Mouse (Mus musculus): ENCODE measurements at regions not wholly inside any gene's neighbourhood (a gene's known extent, or its start where the extent isn't known, plus 50 kb on each side); places are given as distances from the start of the nearest gene placed in this dataset.
A peak's percentile ranks its signal among the peaks of the same experiment; 100 is the strongest.

DNA sequence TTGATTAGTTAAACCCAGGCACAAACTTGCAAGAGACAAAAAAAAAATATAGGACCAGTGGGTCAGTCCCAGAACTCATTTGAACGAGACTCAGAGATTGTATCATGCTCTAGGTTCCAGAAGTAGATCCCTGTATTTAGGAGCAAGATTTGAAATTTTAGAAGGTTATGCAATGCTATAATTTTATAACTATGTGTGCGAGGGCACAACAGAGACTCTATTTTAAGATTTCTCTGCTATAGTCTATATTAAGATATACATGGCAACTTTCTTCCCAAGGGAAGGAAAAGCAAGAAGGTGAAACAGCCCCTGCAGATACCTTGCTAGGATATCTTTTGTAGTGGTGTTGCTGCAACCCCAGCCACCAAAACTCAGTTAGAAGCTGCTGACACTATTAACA lies 55.7 kb downstream of the Otor start:
- 87% methylated on average over 2 of the region's 2 CpGs for WGBS
- Histone ChIP-seq H3K4me2 (no peak overlapping the region), H3K9me3 (no peaks in the 10 kb centered on the region), H3K9ac (no peak overlapping the region), H3K4me3 (no peak overlapping the region), H3K27me3 (no peaks in the 10 kb centered on the region), H3K36me3 (no peaks in the 10 kb centered on the region), H3K4me1 (replicated peaks) (peaks cover 5% of the 10 kb centered on the region; the same call in 1 of the 2 replicates), H3K27ac (replicated peaks) (no peak overlapping the region)
- ATAC-seq (ENCODE audit: low FRiP score, low read depth) = no peak

DNA sequence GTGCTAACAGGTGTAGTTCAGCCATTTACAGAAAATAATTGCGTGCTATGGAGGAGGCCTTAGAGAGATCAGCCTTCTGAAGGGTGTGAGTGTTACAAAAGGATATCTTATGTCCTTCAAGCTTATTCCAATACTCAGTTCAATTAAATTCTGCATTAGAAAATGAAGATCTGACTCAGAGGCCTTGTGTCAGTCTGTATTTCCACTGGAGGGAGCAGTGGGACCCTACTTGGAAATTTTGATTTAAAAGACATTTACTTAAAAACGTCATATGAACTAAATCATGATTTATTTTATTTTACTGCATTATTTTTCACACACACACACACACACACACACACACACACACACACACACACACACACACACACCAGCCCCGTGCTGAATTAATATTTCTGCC lies 70.9 kb downstream of the Otor start:
- no peaks in the 10 kb centered on the region for H3K9me3 ChIP-seq
- no peaks in the 10 kb centered on the region for H3K4me1 ChIP-seq (replicated peaks)
- WGBS = 54% methylated on average over 3 of the region's 3 CpGs
- ATAC-seq (ENCODE audit: low FRiP score, low read depth) = no peak
- H3K4me2 ChIP-seq = no peak overlapping the region
- H3K9ac ChIP-seq = no peak overlapping the region
- H3K4me3 ChIP-seq = no peak overlapping the region
- H3K27ac ChIP-seq (replicated peaks) = no peak overlapping the region
- no peaks in the 10 kb centered on the region for H3K36me3 ChIP-seq
- no peaks in the 10 kb centered on the region for H3K27me3 ChIP-seq

DNA sequence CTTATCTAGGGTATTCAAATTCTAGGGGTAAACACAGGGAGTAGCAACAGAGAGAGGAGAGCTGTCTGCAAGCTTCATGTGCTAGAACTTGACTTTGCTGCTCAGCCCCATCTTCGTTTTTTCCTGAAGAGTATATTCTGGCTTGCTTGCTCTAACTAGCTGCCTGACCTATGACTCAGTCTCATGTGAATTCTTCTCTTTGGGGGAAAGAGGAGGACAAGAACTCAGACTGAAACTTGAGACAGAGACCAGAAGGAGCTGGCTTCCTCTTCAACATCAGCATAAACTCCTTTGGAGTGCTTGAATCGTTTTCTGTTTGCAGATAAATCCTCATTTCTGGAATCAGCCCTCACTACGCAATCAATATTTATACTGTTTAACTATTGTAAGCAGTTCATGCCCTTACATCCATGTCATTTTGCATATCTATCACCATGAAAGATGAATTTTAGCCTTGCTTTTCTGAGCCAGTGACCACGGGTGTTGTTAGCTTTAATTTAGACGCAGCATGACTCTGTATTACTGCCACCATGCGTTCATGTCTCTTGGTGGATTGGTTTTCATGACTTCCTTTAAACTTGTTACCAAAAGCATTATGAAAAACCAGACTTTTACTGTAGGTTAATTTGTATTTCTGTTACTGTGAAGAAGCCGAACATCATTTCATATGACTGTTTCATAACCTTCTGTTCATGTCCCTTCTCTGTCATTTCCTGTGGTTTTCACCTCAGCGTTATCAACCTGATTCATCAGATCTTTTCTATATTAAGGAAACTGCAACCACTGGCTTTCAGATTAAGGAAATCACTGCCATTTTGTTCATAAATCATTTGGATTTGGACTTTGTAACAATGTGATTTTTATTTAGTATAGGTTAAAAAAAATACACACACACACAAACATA lies 86.1 kb downstream of the Otor start:
- H3K36me3 ChIP-seq = no peaks in the 10 kb centered on the region
- no peaks in the 10 kb centered on the region for H3K4me1 ChIP-seq (replicated peaks)
- H3K27ac ChIP-seq (replicated peaks) = no peak overlapping the region
- no peak overlapping the region for H3K4me3 ChIP-seq
- WGBS = 86% methylated on average over 8 of the region's 8 CpGs
- no peak overlapping the region for H3K9ac ChIP-seq
- no peak for ATAC-seq (ENCODE audit: low FRiP score, low read depth)
- H3K9me3 ChIP-seq = no peaks in the 10 kb centered on the region
- no peak overlapping the region for H3K4me2 ChIP-seq
- no peaks in the 10 kb centered on the region for H3K27me3 ChIP-seq

DNA sequence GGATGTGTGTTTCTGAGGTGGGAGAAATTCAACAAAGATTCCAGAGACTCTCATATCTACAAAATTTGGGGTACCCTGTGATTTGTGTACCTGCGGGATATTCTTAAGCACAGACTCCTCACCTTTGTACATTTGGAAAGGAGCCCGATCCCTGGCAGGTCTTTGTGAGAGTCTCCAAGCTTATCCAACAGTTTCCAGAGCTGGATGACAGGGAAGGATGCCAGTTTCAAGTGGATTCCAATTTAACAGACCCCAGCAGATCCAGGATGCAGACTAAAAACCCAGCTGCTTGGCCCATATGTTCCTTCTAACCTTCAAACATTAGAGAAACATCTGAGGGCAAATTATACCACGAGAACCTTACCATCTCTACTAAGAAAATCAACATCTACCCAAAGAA lies 88.5 kb downstream of the Otor start:
- H3K36me3 ChIP-seq = no peaks in the 10 kb centered on the region
- ATAC-seq (ENCODE audit: low FRiP score, low read depth) = no peak
- H3K9ac ChIP-seq = no peak overlapping the region
- H3K27me3 ChIP-seq = no peaks in the 10 kb centered on the region
- WGBS = 81% methylated on average over 3 of the region's 3 CpGs
- no peak overlapping the region for H3K4me3 ChIP-seq
- H3K9me3 ChIP-seq = no peaks in the 10 kb centered on the region
- no peak overlapping the region for H3K27ac ChIP-seq (replicated peaks)
- H3K4me1 ChIP-seq (replicated peaks) = no peaks in the 10 kb centered on the region
- H3K4me2 ChIP-seq = no peak overlapping the region

DNA sequence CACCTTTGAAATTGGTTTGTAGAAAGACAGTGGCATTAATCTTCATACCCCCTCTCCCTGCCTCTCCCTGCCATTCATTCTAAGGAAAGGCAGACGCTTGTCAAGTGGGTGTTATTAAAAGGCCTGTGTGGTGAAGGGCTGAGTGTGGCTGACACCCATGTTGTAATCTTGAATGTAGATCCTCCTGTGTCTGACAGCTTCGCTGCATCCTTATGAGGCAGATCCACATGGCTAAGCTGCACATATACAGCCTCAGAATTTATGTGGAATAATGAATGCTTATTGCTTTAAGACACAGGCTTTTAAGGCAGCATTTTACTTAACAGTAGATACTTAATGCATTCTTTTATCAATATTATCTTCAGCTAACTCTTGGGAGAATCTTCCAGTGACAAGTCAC lies 92.4 kb downstream of the Otor start:
- no peaks in the 10 kb centered on the region for H3K4me1 ChIP-seq (replicated peaks)
- no peak; the same call in 1 of the 2 replicates for ATAC-seq (ENCODE audit: low FRiP score, low read depth)
- no peak overlapping the region for H3K4me3 ChIP-seq
- H3K36me3 ChIP-seq = no peaks in the 10 kb centered on the region
- no peak overlapping the region for H3K4me2 ChIP-seq
- WGBS = 66% methylated on average over 2 of the region's 2 CpGs
- no peaks in the 10 kb centered on the region for H3K27me3 ChIP-seq
- H3K27ac ChIP-seq (replicated peaks) = no peak overlapping the region
- no peaks in the 10 kb centered on the region for H3K9me3 ChIP-seq
- no peak overlapping the region for H3K9ac ChIP-seq

DNA sequence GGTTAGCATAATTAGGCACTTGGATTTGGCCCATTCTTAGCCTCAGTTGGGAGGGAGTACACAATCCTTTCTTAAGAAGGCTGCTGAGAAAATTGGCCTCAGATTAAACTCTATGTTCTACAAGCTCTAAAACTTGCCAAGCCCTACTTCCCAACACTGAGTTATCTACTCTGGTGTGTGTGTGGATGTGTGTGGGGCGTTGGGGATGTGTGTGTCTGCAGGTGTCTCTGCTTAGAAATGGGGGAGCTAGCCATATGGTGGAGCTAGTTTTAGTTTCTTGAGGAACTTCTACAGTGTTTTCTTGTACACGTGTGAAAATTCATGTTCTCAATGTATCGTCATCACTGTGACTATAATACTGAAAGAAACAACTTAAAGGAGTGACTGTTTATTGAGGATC lies 106.3 kb downstream of the Otor start:
- 83% methylated on average over 3 of the region's 3 CpGs for WGBS
- Histone ChIP-seq H3K27me3 (no peaks in the 10 kb centered on the region), H3K36me3 (no peaks in the 10 kb centered on the region)

DNA sequence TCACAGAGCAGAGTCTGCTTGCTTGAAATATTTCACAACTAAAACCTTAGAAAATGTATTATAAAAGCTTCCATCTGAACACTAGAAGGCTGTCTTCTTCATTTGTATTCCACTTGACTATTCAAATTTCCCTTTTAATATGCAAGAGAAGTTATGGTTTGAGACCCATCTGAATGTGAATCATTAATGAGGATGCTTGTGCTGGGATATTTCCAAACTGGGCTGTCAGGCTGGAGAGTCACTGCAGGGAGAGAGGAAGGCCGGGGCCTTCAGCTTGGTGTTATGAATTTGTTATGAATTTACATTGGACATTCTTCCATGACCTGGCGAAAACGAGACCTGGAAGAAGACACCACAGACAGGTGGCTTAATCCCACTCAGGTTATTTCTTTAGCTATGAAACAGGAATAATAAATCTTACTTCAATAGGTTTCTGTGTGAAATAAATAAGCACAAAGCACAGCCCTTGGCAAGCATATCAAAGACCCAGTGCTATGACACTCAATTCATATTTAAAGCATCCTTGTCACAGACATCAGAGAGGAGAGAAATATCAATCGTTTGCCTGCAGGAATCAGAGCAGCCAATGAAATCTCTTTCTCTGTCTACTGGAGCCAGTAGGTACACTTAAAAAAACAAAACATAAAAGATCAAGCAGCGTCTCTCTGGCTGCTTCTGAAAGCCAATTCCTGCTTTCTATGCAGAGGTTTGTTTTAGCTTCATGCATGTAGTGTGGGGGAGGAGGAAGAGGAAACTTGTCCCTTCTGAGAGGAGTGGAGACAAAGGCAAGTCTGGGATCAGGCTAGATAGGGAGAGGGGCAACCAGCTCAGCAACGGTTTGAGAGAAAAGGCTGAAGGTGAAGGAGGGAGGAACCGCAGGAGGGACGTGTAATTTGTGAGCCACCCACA lies 114.2 kb downstream of the Otor start:
- H3K9me3 ChIP-seq = no peaks in the 10 kb centered on the region
- H3K27me3 ChIP-seq = no peaks in the 10 kb centered on the region
- peak overlapping the region; percentile 43 for H3K27ac ChIP-seq (replicated peaks)
- ATAC-seq (ENCODE audit: low FRiP score, low read depth) = no peak
- peaks cover 6% of the 10 kb centered on the region; the same call in 1 of the 2 replicates for H3K4me1 ChIP-seq (replicated peaks)
- no peak overlapping the region for H3K9ac ChIP-seq
- H3K4me3 ChIP-seq = no peak overlapping the region
- H3K36me3 ChIP-seq = no peaks in the 10 kb centered on the region
- WGBS = 28% methylated on average over 8 of the region's 8 CpGs
- H3K4me2 ChIP-seq = no peak overlapping the region

More for the DNA sequence above, 106.3 kb downstream of the Otor start:
- H3K27ac ChIP-seq (replicated peaks) = no peak overlapping the region
- no peaks in the 10 kb centered on the region for H3K4me1 ChIP-seq (replicated peaks)
- no peak overlapping the region for H3K4me3 ChIP-seq
- H3K4me2 ChIP-seq = no peak overlapping the region
- H3K9me3 ChIP-seq = no peaks in the 10 kb centered on the region
- ATAC-seq (ENCODE audit: low FRiP score, low read depth) = no peak
- no peak overlapping the region for H3K9ac ChIP-seq

DNA sequence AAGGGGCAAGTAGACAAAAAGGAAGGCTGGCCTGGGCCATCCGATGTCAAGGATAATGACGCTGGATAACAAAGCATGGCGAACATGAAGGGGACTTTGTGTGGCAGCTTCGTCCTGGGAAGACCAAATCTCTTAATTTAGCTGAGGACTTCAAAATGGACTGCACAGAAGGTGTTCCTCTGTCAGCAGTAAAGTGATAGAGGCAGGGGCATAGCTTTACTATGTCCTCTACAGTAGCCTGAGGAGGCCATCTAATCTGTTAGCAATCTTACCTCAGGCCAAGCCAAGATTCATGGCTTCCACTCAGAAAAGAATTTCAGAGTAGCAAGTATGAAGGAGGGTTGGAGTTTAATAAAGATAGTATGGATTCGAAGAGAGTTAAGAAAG lies 114.9 kb downstream of the Otor start:
- H3K4me3 ChIP-seq = no peak overlapping the region
- ATAC-seq (ENCODE audit: low FRiP score, low read depth) = no peak
- no peaks in the 10 kb centered on the region for H3K27me3 ChIP-seq
- WGBS = 36% methylated on average over 5 of the region's 5 CpGs
- no peaks in the 10 kb centered on the region for H3K9me3 ChIP-seq
- H3K4me1 ChIP-seq (replicated peaks) = peaks cover 6% of the 10 kb centered on the region; the same call in 1 of the 2 replicates
- no peak overlapping the region for H3K9ac ChIP-seq
- no peak overlapping the region for H3K4me2 ChIP-seq
- H3K27ac ChIP-seq (replicated peaks) = peak overlapping the region; percentile 43
- H3K36me3 ChIP-seq = no peaks in the 10 kb centered on the region

DNA sequence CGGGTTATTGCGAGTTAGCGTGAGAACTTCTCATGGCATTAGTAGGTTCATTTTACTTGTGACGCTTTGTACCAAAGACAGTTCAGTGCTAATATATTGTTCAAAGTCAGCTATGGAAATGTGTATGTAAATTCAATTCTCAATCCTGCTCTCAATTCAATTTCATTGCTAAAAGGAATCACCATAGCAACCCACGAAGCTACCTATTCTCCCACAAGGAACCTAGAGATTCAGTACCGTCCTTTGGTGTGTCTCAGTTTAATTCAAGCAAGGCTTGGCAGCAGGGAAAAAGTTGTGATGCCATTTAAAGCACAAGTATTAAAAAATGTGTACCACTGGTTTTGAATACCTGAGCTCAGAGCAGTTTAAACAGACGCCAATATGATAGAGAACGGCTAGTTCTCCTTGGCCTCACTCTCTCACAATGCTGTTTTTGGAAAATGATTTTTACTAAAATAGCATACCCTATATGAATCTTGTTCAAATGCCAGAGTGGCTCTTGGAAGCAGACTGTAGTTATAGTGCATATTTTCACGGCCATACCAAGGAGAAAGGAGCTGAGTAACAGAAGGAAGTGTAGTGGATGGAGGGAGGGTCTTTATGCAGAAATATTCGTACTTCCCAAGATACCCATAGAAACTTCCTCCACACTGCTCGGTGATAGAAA lies 121.4 kb downstream of the Otor start:
- no peak for ATAC-seq (ENCODE audit: low FRiP score, low read depth)

DNA sequence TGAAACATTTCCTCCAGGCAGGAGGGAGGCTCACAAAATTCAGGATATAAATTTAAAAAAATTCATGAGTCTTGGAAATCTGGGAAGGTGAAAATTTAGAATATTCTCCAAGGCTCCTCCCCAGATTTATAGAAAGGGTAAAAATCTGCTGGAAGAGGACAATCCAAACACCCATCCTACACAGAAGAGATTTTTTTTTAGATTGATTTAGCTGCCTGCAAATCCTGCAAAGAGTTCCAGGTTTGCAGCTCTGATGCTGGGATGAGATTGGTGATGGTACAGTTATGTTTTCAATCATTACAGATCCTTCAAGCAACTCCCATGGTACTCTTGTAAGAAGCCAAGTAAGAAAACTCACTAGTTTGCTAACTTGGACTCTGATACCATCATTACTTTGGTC lies 127.8 kb downstream of the Otor start:
- Histone ChIP-seq H3K9me3 (no peaks in the 10 kb centered on the region), H3K4me3 (no peak overlapping the region), H3K9ac (no peak overlapping the region), H3K36me3 (no peaks in the 10 kb centered on the region), H3K27me3 (no peaks in the 10 kb centered on the region), H3K4me1 (replicated peaks) (no peaks in the 10 kb centered on the region), H3K4me2 (no peak overlapping the region), H3K27ac (replicated peaks) (no peak overlapping the region)
- no peak for ATAC-seq (ENCODE audit: low FRiP score, low read depth)

More for the DNA sequence above, 121.4 kb downstream of the Otor start:
- no peak overlapping the region for H3K4me2 ChIP-seq
- no peaks in the 10 kb centered on the region for H3K9me3 ChIP-seq
- no peak overlapping the region for H3K4me3 ChIP-seq
- H3K4me1 ChIP-seq (replicated peaks) = no peaks in the 10 kb centered on the region
- H3K27ac ChIP-seq (replicated peaks) = no peak overlapping the region
- H3K36me3 ChIP-seq = no peaks in the 10 kb centered on the region
- 77% methylated on average over 11 of the region's 11 CpGs for WGBS
- H3K27me3 ChIP-seq = no peaks in the 10 kb centered on the region
- H3K9ac ChIP-seq = no peak overlapping the region

DNA sequence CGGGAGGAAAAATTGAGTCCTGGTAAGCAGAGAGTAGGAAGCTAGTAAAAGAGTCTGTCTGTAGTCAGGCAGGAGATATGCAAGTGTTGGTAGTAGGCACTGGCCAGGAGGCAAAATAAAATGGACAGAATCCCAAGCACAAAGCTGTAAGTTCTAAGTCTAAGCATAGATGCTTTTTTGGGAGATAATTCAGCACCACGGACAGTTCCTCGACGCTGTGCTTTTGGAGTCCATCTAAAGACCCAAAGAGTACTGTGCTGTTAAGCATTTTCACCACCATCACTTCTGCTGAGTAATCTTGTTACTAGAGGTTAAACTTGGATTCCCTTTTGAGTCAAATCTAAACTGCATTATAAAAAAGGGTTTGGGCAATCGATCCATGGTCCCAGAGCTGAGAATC lies 128.9 kb downstream of the Otor start:
- H3K9me3 ChIP-seq = no peaks in the 10 kb centered on the region
- H3K9ac ChIP-seq = no peak overlapping the region
- ATAC-seq (ENCODE audit: low FRiP score, low read depth) = no peak
- H3K27ac ChIP-seq (replicated peaks) = no peak overlapping the region
- 45% methylated on average over 5 of the region's 5 CpGs for WGBS
- H3K4me1 ChIP-seq (replicated peaks) = no peaks in the 10 kb centered on the region
- H3K4me2 ChIP-seq = no peak overlapping the region
- no peaks in the 10 kb centered on the region for H3K36me3 ChIP-seq
- no peak overlapping the region for H3K4me3 ChIP-seq
- H3K27me3 ChIP-seq = no peaks in the 10 kb centered on the region

DNA sequence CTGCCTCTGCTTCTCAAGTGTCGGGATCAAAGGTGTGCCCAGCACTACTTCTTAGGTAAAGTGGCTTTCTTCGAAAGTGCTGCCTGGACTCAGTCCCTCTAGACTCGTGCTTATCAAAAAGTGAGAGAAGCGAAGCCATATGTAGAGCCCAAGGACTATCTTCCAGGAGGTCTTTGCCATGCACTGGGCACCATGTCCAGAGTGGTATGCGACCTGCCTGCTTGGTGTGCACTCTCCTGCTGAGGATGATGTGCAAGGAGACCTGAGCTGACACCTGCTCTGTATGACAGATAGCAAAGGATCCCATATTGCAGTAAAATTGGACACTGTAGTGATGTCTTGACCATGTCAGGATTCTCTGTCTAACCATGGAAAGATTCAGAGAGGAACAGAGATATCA lies 139.0 kb downstream of the Otor start:
- no peaks in the 10 kb centered on the region for H3K9me3 ChIP-seq
- H3K4me2 ChIP-seq = no peak overlapping the region
- 91% methylated on average over 5 of the region's 5 CpGs for WGBS
- H3K9ac ChIP-seq = no peak overlapping the region
- H3K4me3 ChIP-seq = no peak overlapping the region
- no peak overlapping the region for H3K27ac ChIP-seq (replicated peaks)
- no peaks in the 10 kb centered on the region for H3K27me3 ChIP-seq
- no peaks in the 10 kb centered on the region for H3K4me1 ChIP-seq (replicated peaks)
- H3K36me3 ChIP-seq = no peaks in the 10 kb centered on the region
- 0 out of 2 replicates have a peak, but pooled peaks have one; percentile 23 for ATAC-seq (ENCODE audit: low FRiP score, low read depth)
